In genomic region chr12:80129531-80129930, GRCm38 (mm10) we compare ENCODE assay signal across 8 mouse cellular contexts. TPM values are rescaled to one million over a fixed set of nuclear protein-coding genes. Genes with fewer than 3 reads are reported as not detected.
A peak's percentile ranks its signal among the peaks of the same experiment; 100 is the strongest.
DNase-seq lines count a peak whose midpoint lies in the region; ATAC-seq and TF ChIP-seq lines count a peak whose summit lies in the region.

No protein-coding gene starts in this region.

- H3K4me2 ChIP-seq in hindbrain, embryonic 14.5 days (replicated peaks) = no peak overlapping the region
- H3K4me2 ChIP-seq in hindbrain, embryonic 16.5 days (ENCODE audit: low read length) = no peak overlapping the region

- 93% methylated on average over 8 of the region's 8 CpGs for WGBS in hindbrain, embryonic 14.5 days
- WGBS in hindbrain, embryonic 16.5 days = 98% methylated on average over 8 of the region's 8 CpGs

- H3K27ac ChIP-seq in hindbrain, embryonic 14.5 days = 0 out of 2 replicates have a peak overlapping the region, but pooled peaks have one; percentile 93
- H3K27ac ChIP-seq in hindbrain, embryonic 16.5 days (ENCODE audit: low read depth, low read length) = no peak overlapping the region
- no peak overlapping the region for H3K27ac ChIP-seq in bone marrow macrophage, adult 2 months (ENCODE audit: insufficient read depth, low read depth, low read length)

- no peak overlapping the region for H3K9ac ChIP-seq in hindbrain, embryonic 14.5 days
- H3K9ac ChIP-seq in hindbrain, embryonic 16.5 days (ENCODE audit: low read depth, low read length) = no peak overlapping the region

- H3K4me3 ChIP-seq in hindbrain, embryonic 14.5 days (replicated peaks; ENCODE audit: low read length) = no peak overlapping the region
- H3K4me3 ChIP-seq in hindbrain, embryonic 16.5 days (ENCODE audit: low read length) = no peak overlapping the region
- H3K4me3 ChIP-seq in bone marrow macrophage, adult 2 months (ENCODE audit: insufficient read depth, low read length) = no peak overlapping the region

- H3K27me3 ChIP-seq in hindbrain, embryonic 14.5 days (ENCODE audit: control insufficient read depth, insufficient read depth, low read length) = no peaks in the 10 kb centered on the region
- no peaks in the 10 kb centered on the region for H3K27me3 ChIP-seq in hindbrain, embryonic 16.5 days (replicated peaks; ENCODE audit: control insufficient read depth, insufficient read depth, low read length)

- no peak for TF ChIP-seq POLR2A in bone marrow macrophage, adult 2 months (IDR thresholded peaks at IDR 0.05; ENCODE audit: borderline replicate concordance, low read depth, low read length)

- ATAC-seq in hindbrain, embryonic 14.5 days (ENCODE audit: low FRiP score) = no peak
- ATAC-seq in hindbrain, embryonic 16.5 days = no peak

- H3K36me3 ChIP-seq in hindbrain, embryonic 14.5 days (replicated peaks; ENCODE audit: control insufficient read depth, insufficient read depth) = no peaks in the 10 kb centered on the region
- no peaks in the 10 kb centered on the region for H3K36me3 ChIP-seq in hindbrain, embryonic 16.5 days (ENCODE audit: control insufficient read depth, insufficient read depth, low read length)

- peak; percentile 11; the same call in 1 of the 2 replicates for TF ChIP-seq CTCF in bone marrow macrophage, adult 2 months (IDR thresholded peaks at IDR 0.05; ENCODE audit: low read depth, low read length)

- H3K4me1 ChIP-seq in hindbrain, embryonic 14.5 days (replicated peaks; ENCODE audit: control insufficient read depth, insufficient read depth, low read length) = peaks cover 32% of the 10 kb centered on the region
- peaks cover 17% of the 10 kb centered on the region for H3K4me1 ChIP-seq in hindbrain, embryonic 16.5 days (ENCODE audit: control insufficient read depth, insufficient read depth, low read depth, low read length)
- H3K4me1 ChIP-seq in bone marrow macrophage, adult 2 months (ENCODE audit: control insufficient read depth, insufficient read depth, low read length) = peaks cover 51% of the 10 kb centered on the region

- no peaks in the 10 kb centered on the region for H3K9me3 ChIP-seq in hindbrain, embryonic 14.5 days (ENCODE audit: control insufficient read depth, low read length)
- no peaks in the 10 kb centered on the region for H3K9me3 ChIP-seq in hindbrain, embryonic 16.5 days (ENCODE audit: control insufficient read depth, low read length)

- no peak for DNase-seq in hindbrain, embryonic 14.5 days (ENCODE audit: low spot score)
- peak; percentile 53 for DNase-seq in kidney, postnatal 25 days
- peak; percentile 58 for DNase-seq in naive thymus-derived CD4-positive, alpha-beta T cell, adult 2 months (ENCODE audit: low read depth)
- DNase-seq in right cerebral cortex, adult 18-20 months = no peak
- no peak for DNase-seq in cerebellum, adult 11-12 months
- DNase-seq in cerebellum, adult 9-10 months = no peak

RNA-seq across cellular contexts. Expression of gene Zfp36l1, which starts 16.7 kb away (rescaled TPM):
- 47.7 and 48.8 TPM in 2 replicates for polyA plus RNA-seq in hindbrain, embryonic 14.5 days (2014; fragmentation: Nextera tagmentation; extraction: Ambion mirVana)
- 38.0 and 50.8 TPM in 2 replicates for polyA plus RNA-seq in hindbrain, embryonic 16.5 days (2015; fragmentation: Nextera tagmentation; extraction: Ambion mirVana)
- polyA plus RNA-seq in bone marrow macrophage, adult 2 months (2012; ENCODE audit: insufficient read depth, insufficient read length, missing spikeins) = 265 and 268 TPM in 2 replicates

Comparison
In these comparisons a context has a peak if more than half of its experiments do, and no peak if none do; other contexts are left out.
1. DNase-seq: peak in kidney, postnatal 25 days (2 of 2) and naive thymus-derived CD4-positive, alpha-beta T cell, adult 2 months (single experiment); none in hindbrain, embryonic 14.5 days (single experiment), right cerebral cortex, adult 18-20 months (single experiment), cerebellum, adult 11-12 months (single experiment) and cerebellum, adult 9-10 months (single experiment).